Mouse (Mus musculus) liver, embryonic 14.5 days (tissue): Measurements from ENCODE around the gene Hes1. TPM values are rescaled to one million over a fixed set of nuclear protein-coding genes. Genes with fewer than 3 reads are reported as not detected.

Experiments used
- ATAC-seq: fragments of 200-750 bp; cut with Nextera tagmentation; 2 replicates; pipeline ENCODE4 v1.8.0; 2017; ENCODE audit warnings: moderate number of reproducible peaks, mild to moderate bottlenecking, moderate library complexity; ENCODE audit not compliant: insufficient read depth
- DNase-seq, 3 experiments: peaks; one replicate each; pipeline ENCODE4 v3.0.0-alpha.2; 2012 to 2013; ENCODE audit warnings: low read depth in 3 of 3, low spot score in 3 of 3
- H3K27ac ChIP-seq: fragments of 300-500 bp; sonication (generic); 2 replicates; pipeline ENCODE4 v1.5.1; 2014; ENCODE audit warnings: moderate library complexity, mild to moderate bottlenecking, control low read depth, inconsistent platforms
- H3K27me3 ChIP-seq: fragments of 300-500 bp; sonication (generic); 2 replicates; pipeline ENCODE4 v1.6.1; 2014; ENCODE audit warnings: mild to moderate bottlenecking, low read length, moderate library complexity; ENCODE audit not compliant: control insufficient read depth, insufficient read depth
- H3K36me3 ChIP-seq: fragments of 300-500 bp; sonication (generic); replicated peaks from 2 replicates; pipeline ENCODE4 v1.6.1; 2014; ENCODE audit warnings: low read depth; ENCODE audit not compliant: control insufficient read depth, insufficient read depth
- H3K4me1 ChIP-seq, 2 experiments: fragments of 200-500 bp in 1 of 2; fragments of 300-500 bp in 1 of 2; sonication (generic) in 1 of 2; replicated peaks; 2 replicates each; pipeline ENCODE4 v1.6.1; 2012 to 2014; ENCODE audit warnings: antibody characterized with exemption in 1 of 2, inconsistent platforms in 1 of 2, low read length in 1 of 2; ENCODE audit not compliant: control insufficient read depth in 2 of 2, insufficient read depth in 2 of 2
- H3K4me2 ChIP-seq: fragments of 300-500 bp; sonication (generic); 2 replicates; pipeline ENCODE4 v1.6.1; 2014; ENCODE audit warnings: low read depth, mild to moderate bottlenecking, control low read depth, moderate library complexity
- H3K4me3 ChIP-seq, 2 experiments: fragments of 200-500 bp in 1 of 2; fragments of 300-500 bp in 1 of 2; sonication (generic) in 1 of 2; 2 replicates each; pipeline ENCODE4 v1.5.1; 2012 to 2014; ENCODE audit warnings: low read depth in 2 of 2, low read length in 2 of 2, mild to moderate bottlenecking in 2 of 2, control low read depth in 1 of 2, inconsistent platforms in 1 of 2, moderate library complexity in 1 of 2; ENCODE audit not compliant: insufficient read depth in 1 of 2
- H3K9ac ChIP-seq: fragments of 300-500 bp; sonication (generic); replicated peaks from 2 replicates; pipeline ENCODE4 v1.6.1; 2014; ENCODE audit warnings: mild to moderate bottlenecking, control low read depth, moderate library complexity
- H3K9me3 ChIP-seq: fragments of 300-500 bp; sonication (generic); 2 replicates; pipeline ENCODE4 v1.6.1; 2016; ENCODE audit warnings: low read length, mixed read lengths; ENCODE audit not compliant: control insufficient read depth
- CTCF ChIP-seq: IDR thresholded peaks from 2 replicates; pipeline ENCODE4 v1.5.1; 2016; ENCODE audit warnings: antibody characterized with exemption, low read depth, control low read depth
- EP300 ChIP-seq: IDR thresholded peaks from 2 replicates; pipeline ENCODE4 v1.6.1; 2016; ENCODE audit warnings: antibody characterized with exemption, low read depth
- WGBS: fragments of 180-500 bp; shearing (Covaris S2); extraction: QIAGEN DNeasy Blood & Tissue Kit; methylation state at CpG from one replicate; pipeline ENCODE4 v1.1.7; 2014; ENCODE audit not compliant: insufficient replicate concordance; 5-methylcytosine and 5-hydroxymethylcytosine counted together
- polyA plus RNA-seq, 2 experiments: library from polyadenylated mRNA; depleted of rRNA in 1 of 2; stranded (reverse) in 1 of 2; unstranded in 1 of 2; fragments of >200 nt; fragmentation: Nextera tagmentation in 1 of 2; extraction: Ambion mirVana in 1 of 2; gene quantifications; 2 replicates each; pipeline versions ENCODE4 v1.2.1 to v1.2.3; 2012 to 2014

The Hes1 gene
- polyA plus RNA-seq, 2 experiments = 5.6 to 9.2 TPM

GRCm38 (mm10) chr16:30083536-30083935, 19.4 kb downstream of the Hes1 start:
- Histone ChIP-seq H3K9ac (no peak overlapping the region), H3K9me3 (no peaks in the 10 kb centered on the region), H3K27ac (no peak overlapping the region), H3K27me3 (no peaks in the 10 kb centered on the region), H3K36me3 (no peaks in the 10 kb centered on the region), H3K4me3 (no peak overlapping the region), H3K4me1 (0 out of 4 replicates have a peak, but pooled peaks cover 0 to 3% of the 10 kb centered on the region in 2 experiments), H3K4me2 (no peak overlapping the region)
- no peak for ATAC-seq
- 25% methylated on average over 3 of the region's 3 CpGs for WGBS
- TF ChIP-seq EP300 = no peak
- no peak for TF ChIP-seq CTCF
- no peak for DNase-seq

- TF ChIP-seq CTCF = no peak
- no peak for TF ChIP-seq EP300
Measured at GRCm38 (mm10) chr16:30088646-30089045, 24.5 kb downstream of the Hes1 start.

GRCm38 (mm10) chr16:30090200-30090865, 26.1 kb downstream of the Hes1 start:
- no peak for ATAC-seq
- H3K27me3 ChIP-seq = no peaks in the 10 kb centered on the region
- H3K9ac ChIP-seq = no peak overlapping the region
- 58% methylated on average over 9 of the region's 9 CpGs for WGBS
- H3K36me3 ChIP-seq = no peaks in the 10 kb centered on the region
- H3K27ac ChIP-seq = no peak overlapping the region
- no peak overlapping the region for H3K4me2 ChIP-seq
- no peak for DNase-seq
- H3K9me3 ChIP-seq = no peaks in the 10 kb centered on the region
- TF ChIP-seq CTCF (no peak), EP300 (no peak)
- peaks cover 0 to 6% of the 10 kb centered on the region in 2 experiments; a peak in 1 of 4 replicates for H3K4me1 ChIP-seq
- H3K4me3 ChIP-seq = no peak overlapping the region

More at GRCm38 (mm10) chr16:30088646-30089045, 24.5 kb downstream of the Hes1 start:
- DNase-seq = no peak
- H3K9ac ChIP-seq = no peak overlapping the region
- H3K27me3 ChIP-seq = no peaks in the 10 kb centered on the region
- no peak overlapping the region for H3K4me3 ChIP-seq
- no peak for ATAC-seq
- H3K27ac ChIP-seq = no peak overlapping the region
- H3K9me3 ChIP-seq = no peaks in the 10 kb centered on the region
- WGBS = 52% methylated on average over 5 of the region's 5 CpGs
- H3K4me1 ChIP-seq = peaks cover 0 to 6% of the 10 kb centered on the region in 2 experiments; a peak in 1 of 4 replicates
- H3K36me3 ChIP-seq = no peaks in the 10 kb centered on the region
- H3K4me2 ChIP-seq = no peak overlapping the region

- TF ChIP-seq CTCF = no peak
- no peak for TF ChIP-seq EP300
- Histone ChIP-seq H3K27me3 (no peaks in the 10 kb centered on the region), H3K4me2 (no peak overlapping the region), H3K9ac (no peak overlapping the region), H3K36me3 (no peaks in the 10 kb centered on the region), H3K9me3 (no peaks in the 10 kb centered on the region), H3K4me1 (no peaks in the 10 kb centered on the region; a peak in 1 of 4 replicates), H3K4me3 (no peak overlapping the region), H3K27ac (no peak overlapping the region)
- ATAC-seq (no peak), DNase-seq (no peak)
- 61% methylated on average over 3 of the region's 3 CpGs for WGBS
Measured at GRCm38 (mm10) chr16:30096050-30096449, 31.9 kb downstream of the Hes1 start.

GRCm38 (mm10) chr16:30096475-30096874, 32.3 kb downstream of the Hes1 start:
- no peak for DNase-seq
- no peak for ATAC-seq
- 31% methylated on average over 7 of the region's 7 CpGs for WGBS
- H3K4me1 ChIP-seq = no peaks in the 10 kb centered on the region; a peak in 1 of 4 replicates
- no peak overlapping the region for H3K4me3 ChIP-seq
- H3K27me3 ChIP-seq = no peaks in the 10 kb centered on the region
- no peak overlapping the region for H3K27ac ChIP-seq
- TF ChIP-seq EP300 (no peak), CTCF (no peak)
- H3K9ac ChIP-seq = no peak overlapping the region
- H3K4me2 ChIP-seq = no peak overlapping the region
- no peaks in the 10 kb centered on the region for H3K9me3 ChIP-seq
- no peaks in the 10 kb centered on the region for H3K36me3 ChIP-seq
